Mouse (Mus musculus): ENCODE data around the gene Polr2h.
A peak's percentile ranks its signal among the peaks of the same experiment; 100 is the strongest.

Gene Polr2h

GRCm38 (mm10) chr16:20723247-20723646 is 5.8 kb downstream of the Polr2h start:
- no peak for DNase-seq

GRCm38 (mm10) chr16:20724338-20724748 is 6.9 kb downstream of the Polr2h start:
- DNase-seq: peak; percentile 65

- no peak for DNase-seq
Observed at GRCm38 (mm10) chr16:20725321-20725720, 7.9 kb downstream of the Polr2h start.

- no peak for DNase-seq
Observed at GRCm38 (mm10) chr16:20725750-20726149, 8.3 kb downstream of the Polr2h start.

- no peak for DNase-seq
Observed at GRCm38 (mm10) chr16:20726384-20726783, 8.9 kb downstream of the Polr2h start.

- no peak for DNase-seq
Observed at GRCm38 (mm10) chr16:20730293-20730711, 12.8 kb downstream of the Polr2h start.

GRCm38 (mm10) chr16:20731688-20732087 is 14.2 kb downstream of the Polr2h start:
- DNase-seq: no peak

- no peak for DNase-seq
Observed at GRCm38 (mm10) chr16:20732251-20732924, 14.9 kb downstream of the Polr2h start.

GRCm38 (mm10) chr16:20732925-20733730 is 15.7 kb downstream of the Polr2h start, which contains the start of gene Chrd:
Chrd (plus strand) TSS chr16:20733127.
- peak; percentile 54 for DNase-seq

- DNase-seq: no peak
Observed at GRCm38 (mm10) chr16:20733731-20734730, 16.6 kb downstream of the Polr2h start, which contains the start of gene Thpo. Thpo (minus strand) TSS chr16:20734511.

- no peak for DNase-seq
Observed at GRCm38 (mm10) chr16:20735651-20736050, 18.2 kb downstream of the Polr2h start.

- no peak for DNase-seq
Observed at GRCm38 (mm10) chr16:20736168-20736567, 18.7 kb downstream of the Polr2h start.

- DNase-seq: no peak
Observed at GRCm38 (mm10) chr16:20736823-20737222, 19.4 kb downstream of the Polr2h start.

GRCm38 (mm10) chr16:20739845-20740244 is 22.4 kb downstream of the Polr2h start:
- no peak for DNase-seq

- peak; percentile 77 for DNase-seq
Observed at GRCm38 (mm10) chr16:20746641-20747040, 29.2 kb downstream of the Polr2h start.

- DNase-seq: no peak
Observed at GRCm38 (mm10) chr16:20750518-20750917, 33.1 kb downstream of the Polr2h start.

GRCm38 (mm10) chr16:20756052-20756451 is 38.6 kb downstream of the Polr2h start:
- peak; percentile 79 for DNase-seq

- no peak for DNase-seq
Observed at GRCm38 (mm10) chr16:20757385-20757784, 39.9 kb downstream of the Polr2h start.

- peak; percentile 81 for DNase-seq
Observed at GRCm38 (mm10) chr16:20761681-20762080, 44.2 kb downstream of the Polr2h start.

GRCm38 (mm10) chr16:20765244-20765643 is 47.8 kb downstream of the Polr2h start:
- DNase-seq: peak; percentile 78

Data from lung, postnatal 36 days (tissue).